Mouse (Mus musculus) neural tube, embryonic 10.5 days (tissue): ENCODE results near the gene Jmjd4.

Source experiments
- DNase-seq: peaks from one replicate; pipeline ENCODE4 v3.0.0-alpha.2; 2017; ENCODE audit warnings: low spot score; ENCODE audit errors: extremely low spot score

Jmjd4 gene

GRCm38 (mm10) chr11:59471413-59472325, 21.8 kb downstream of the Jmjd4 start:
- no peak for DNase-seq

- peak; percentile 90 for DNase-seq
Measured at GRCm38 (mm10) chr11:59472326-59472677, 22.5 kb downstream of the Jmjd4 start, which contains the start of gene Zfp867. TSS of gene Zfp867 (minus strand) at chr11:59472474.

- no peak for DNase-seq
Measured at GRCm38 (mm10) chr11:59477240-59477639, 27.4 kb downstream of the Jmjd4 start.

DNA sequence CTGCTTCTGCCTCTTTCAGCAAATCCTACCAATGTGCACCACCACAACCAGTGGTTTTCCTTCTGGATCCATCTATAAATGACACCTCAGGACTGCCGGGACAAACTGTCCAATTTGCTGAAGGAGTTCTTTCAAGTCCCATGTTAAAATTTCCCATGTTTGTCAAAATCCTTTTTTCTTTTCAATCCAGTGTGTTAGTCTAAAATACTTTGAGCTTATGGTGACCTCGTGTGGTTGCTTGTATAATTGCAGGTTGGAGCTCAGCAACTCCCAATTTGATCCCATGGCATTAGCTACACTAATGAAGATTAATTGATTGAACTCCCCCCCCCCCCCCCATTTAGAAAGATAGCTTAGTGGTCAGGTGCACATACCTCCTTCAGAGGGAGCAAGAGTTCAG, 33.4 kb downstream of the Jmjd4 start:
- DNase-seq, result peak; percentile 53

GRCm38 (mm10) chr11:59485641-59486040, 35.8 kb downstream of the Jmjd4 start:
- DNase-seq, result no peak

DNA sequence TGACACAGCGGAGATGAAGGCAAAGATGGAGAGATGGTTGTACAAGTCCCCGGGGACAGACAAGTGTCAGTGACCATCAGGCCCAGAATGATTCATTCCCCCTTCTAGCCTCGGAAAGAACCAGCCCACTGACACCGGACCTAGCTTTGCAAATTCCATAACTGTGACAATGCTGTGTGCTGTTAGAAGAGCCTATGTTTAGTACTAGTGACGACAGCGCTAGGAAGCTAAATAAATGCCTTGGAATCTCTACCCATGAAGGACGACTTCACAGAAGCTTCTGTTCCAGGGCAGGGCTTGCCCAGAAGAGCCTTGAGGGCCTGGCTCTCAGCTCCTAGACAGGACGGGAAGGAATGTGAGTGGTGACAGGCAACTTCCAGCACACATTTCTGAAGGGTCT, 36.4 kb downstream of the Jmjd4 start:
- no peak for DNase-seq

GRCm38 (mm10) chr11:59496672-59497310, 46.9 kb downstream of the Jmjd4 start:
- no peak for DNase-seq

DNA sequence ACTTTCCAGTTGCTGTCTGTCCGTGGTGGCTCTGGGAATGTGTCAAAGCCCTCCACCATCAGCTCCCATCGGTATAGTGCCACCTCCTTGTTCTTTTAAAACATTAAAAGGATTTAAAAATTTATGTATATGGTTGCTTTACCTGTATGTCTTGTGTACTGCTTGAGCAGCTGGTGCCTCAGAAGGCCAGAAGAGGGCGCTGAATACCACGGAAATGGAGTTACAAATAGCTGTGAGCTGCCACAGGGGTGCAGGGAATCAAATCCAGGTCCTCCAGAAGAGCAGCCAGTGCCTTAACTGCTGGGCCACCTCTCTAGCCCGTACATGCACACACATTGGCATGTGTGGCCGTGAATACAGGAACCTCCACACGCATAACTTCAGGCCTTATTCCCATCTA, 47.9 kb downstream of the Jmjd4 start:
- DNase-seq, result no peak

DNA sequence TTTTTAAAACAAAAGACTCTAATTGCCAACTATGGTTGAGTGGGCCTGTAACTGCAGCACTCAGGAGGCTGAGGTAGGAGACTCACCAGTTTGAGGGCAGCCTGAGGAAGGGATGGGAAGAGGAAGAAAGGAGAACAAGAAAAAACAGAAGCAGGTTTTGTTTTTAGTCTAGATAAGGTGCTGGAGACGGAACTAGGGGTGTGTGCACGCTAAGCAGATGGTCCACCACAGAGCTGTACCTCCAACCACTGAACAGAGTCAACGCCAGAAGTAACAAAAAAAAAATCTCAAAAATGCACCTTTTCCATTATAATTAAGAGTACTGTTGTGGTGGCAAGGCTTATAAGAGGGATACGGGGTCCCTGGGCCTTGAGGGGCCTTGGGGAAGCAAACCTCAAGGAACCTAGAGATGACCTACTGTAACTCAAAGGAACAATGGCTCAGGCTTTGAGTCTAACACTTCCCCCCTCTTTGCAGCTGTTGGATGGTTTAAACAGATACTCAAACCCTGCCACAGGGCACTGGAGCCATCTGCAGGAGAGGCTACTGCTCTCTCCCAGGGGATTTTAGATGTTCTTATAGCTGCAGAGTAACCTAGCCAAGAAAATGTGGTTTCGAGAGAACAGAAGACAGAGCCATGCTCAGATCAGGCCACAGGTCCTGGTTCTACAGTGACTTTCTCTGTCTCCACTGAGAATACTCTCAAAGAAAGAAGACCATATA, 52.3 kb downstream of the Jmjd4 start:
- no peak for DNase-seq

DNA sequence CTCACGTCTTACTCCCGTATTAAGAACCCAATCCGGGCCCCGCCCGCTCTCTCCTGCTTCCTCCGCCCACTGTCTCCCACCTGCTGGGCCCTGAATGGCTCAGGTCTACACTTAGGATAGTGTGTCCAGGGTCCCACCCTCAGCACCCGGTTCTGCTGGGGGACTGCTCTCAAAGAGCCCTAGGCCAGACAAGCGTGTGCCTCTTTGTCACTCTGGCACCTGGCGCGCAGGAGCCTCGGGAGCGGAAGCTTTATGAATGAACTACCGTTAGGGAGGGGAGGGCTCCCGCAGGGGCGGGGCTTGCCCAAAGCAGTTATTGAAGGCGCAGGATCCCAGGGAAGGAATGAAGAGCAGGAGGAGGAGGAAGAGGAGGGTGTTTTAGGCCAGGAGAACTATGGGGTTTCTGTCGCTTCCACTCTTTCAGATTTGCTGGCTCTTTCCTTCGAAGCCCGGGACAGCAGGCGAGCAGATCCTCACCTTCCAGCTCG, 55.5 kb downstream of the Jmjd4 start:
- DNase-seq, result peak; percentile 70

DNA sequence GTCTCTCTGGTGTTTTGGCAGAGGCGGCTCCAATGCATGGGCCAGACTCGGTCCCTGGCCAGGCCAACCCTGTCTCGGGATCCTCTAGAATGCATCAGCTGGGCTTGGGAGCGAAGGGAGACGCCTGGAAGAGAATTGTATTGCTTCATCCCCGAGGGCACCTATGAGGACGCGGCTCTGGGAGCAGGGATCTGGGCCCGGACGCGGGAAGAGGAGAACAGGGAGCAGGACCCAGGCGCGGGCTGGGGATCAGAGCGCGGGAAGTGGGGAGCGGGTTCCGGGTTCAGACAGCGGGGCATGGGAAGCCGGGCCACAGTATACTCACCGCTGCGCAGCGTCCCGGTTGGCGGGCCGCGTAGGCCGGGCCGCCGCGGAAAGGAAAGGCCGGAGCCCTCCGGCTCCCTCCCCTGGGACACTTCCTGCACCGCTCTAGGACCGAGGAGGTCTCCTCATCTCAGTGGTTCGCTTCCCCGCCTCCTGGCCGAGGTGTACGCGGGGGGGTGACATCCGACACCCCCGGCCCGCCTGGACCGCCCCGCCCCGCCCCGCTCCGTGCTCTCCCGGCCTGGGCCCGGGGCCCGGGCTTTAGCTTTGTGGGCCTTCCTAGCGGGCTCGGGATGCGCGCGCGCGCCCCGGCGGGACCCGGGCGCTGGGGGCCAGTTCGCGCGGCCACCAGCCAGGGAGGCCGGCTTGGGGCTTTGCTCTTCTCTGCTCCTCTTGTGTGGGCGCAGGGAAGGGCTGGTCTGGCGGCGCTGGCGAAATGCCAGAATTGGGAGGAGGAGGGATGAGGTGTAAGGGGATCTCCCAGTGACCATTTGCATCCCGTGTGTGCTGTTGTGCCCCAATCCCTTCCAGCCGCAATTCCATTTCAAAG, 56.2 kb downstream of the Jmjd4 start:
- DNase-seq, result peak; percentile 92

- DNase-seq, result no peak
Measured at GRCm38 (mm10) chr11:59506713-59507074, 56.8 kb downstream of the Jmjd4 start.
